Mouse (Mus musculus) left cerebral cortex, postnatal 10 days (tissue): Measurements from ENCODE around the gene Gm9918. TPM values are rescaled to one million over a fixed set of nuclear protein-coding genes. Genes with fewer than 3 reads are reported as not detected.

Experiments used
- DNase-seq, 2 experiments: peaks; one replicate each; pipeline ENCODE4 v3.0.0; 2021 to 2022; ENCODE audit warnings: low spot score in 2 of 2, mixed read lengths in 1 of 2; ENCODE audit errors: extremely low spot score in 1 of 2
- intact Hi-C: fragments of 180-260 bp; cut with DNase I; formaldehyde crosslinking; loops from one replicate; pipeline ENCODE4 v1.15.1; 2025
- total RNA-seq, 2 experiments: library from RNA; stranded (reverse); gene quantifications; 2 replicates each; pipeline ENCODE4 v1.2.3; 2021

The Gm9918 gene
- total RNA-seq, 2 experiments from 2014 or later: not detected

GRCm38 (mm10) chr15:102243229-102244190, 26.9 kb upstream of the Gm9918 start:
- DNase-seq: peak in 1 of 2 experiments; percentile 59
- intact Hi-C loops: loop anchor here (5.0 kb wide), 1 partner anchor 79 kb away; no protein-coding TSS in a partner anchor

GRCm38 (mm10) chr15:102244306-102245191, 25.8 kb upstream of the Gm9918 start:
- peak in 1 of 2 experiments; percentile 52 for DNase-seq
- intact Hi-C loops: loop anchor here (5.0 kb wide), 1 partner anchor 78 kb away; no protein-coding TSS in a partner anchor

GRCm38 (mm10) chr15:102245461-102245881, 24.9 kb upstream of the Gm9918 start:
- DNase-seq: peak in 1 of 2 experiments; percentile 51

GRCm38 (mm10) chr15:102245891-102246741, 24.2 kb upstream of the Gm9918 start:
- intact Hi-C loops: no loop called here
- peak; percentile 69 to 89 for DNase-seq

More at GRCm38 (mm10) chr15:102245461-102245881, 24.9 kb upstream of the Gm9918 start:
- intact Hi-C loops: no loop called here

GRCm38 (mm10) chr15:102246866-102247251, 23.5 kb upstream of the Gm9918 start:
- peak; percentile 87 to 98 for DNase-seq
- intact Hi-C loops: no loop called here

- intact Hi-C loops: no loop called here
- peak in 1 of 2 experiments; percentile 82 for DNase-seq
Measured at GRCm38 (mm10) chr15:102247252-102248130, 22.9 kb upstream of the Gm9918 start.

- intact Hi-C loops: no loop called here
- DNase-seq: no peak
Measured at GRCm38 (mm10) chr15:102248131-102248811, 22.1 kb upstream of the Gm9918 start.

- intact Hi-C loops: no loop called here
- no peak for DNase-seq
Measured at GRCm38 (mm10) chr15:102248812-102249191, 21.6 kb upstream of the Gm9918 start.

GRCm38 (mm10) chr15:102249251-102249691, 21.1 kb upstream of the Gm9918 start:
- DNase-seq: peak in 1 of 2 experiments; percentile 79
- intact Hi-C loops: no loop called here

GRCm38 (mm10) chr15:102249967-102250366, 20.4 kb upstream of the Gm9918 start:
- no peak for DNase-seq
- intact Hi-C loops: no loop called here

GRCm38 (mm10) chr15:102250521-102250920, 19.8 kb upstream of the Gm9918 start:
- intact Hi-C loops: no loop called here
- no peak for DNase-seq

- intact Hi-C loops: no loop called here
- DNase-seq: no peak
Measured at GRCm38 (mm10) chr15:102255547-102256255, 14.7 kb upstream of the Gm9918 start.

- intact Hi-C loops: no loop called here
- no peak for DNase-seq
Measured at GRCm38 (mm10) chr15:102256431-102257201, 13.7 kb upstream of the Gm9918 start.

GRCm38 (mm10) chr15:102257202-102258075, 12.9 kb upstream of the Gm9918 start, which contains the start of gene Rarg:
Gene Rarg, minus strand, starts transcription at chr15:102257517.
- DNase-seq: peak in 1 of 2 experiments; percentile 64
- intact Hi-C loops: no loop called here
